Mouse (Mus musculus) telencephalon, adult 2 months (tissue): ENCODE data around the gene Itprip.
"Not testable (repeated sequence)": the region's sequence is repeated elsewhere in the genome, so short reads cannot be mapped to it uniquely, and the experiment has no call there.

Experiments used
- DNase-seq: peaks from one replicate; pipeline ENCODE4 v3.0.0-alpha.2; 2011; ENCODE audit warnings: low read depth, low spot score

Itprip gene

DNA sequence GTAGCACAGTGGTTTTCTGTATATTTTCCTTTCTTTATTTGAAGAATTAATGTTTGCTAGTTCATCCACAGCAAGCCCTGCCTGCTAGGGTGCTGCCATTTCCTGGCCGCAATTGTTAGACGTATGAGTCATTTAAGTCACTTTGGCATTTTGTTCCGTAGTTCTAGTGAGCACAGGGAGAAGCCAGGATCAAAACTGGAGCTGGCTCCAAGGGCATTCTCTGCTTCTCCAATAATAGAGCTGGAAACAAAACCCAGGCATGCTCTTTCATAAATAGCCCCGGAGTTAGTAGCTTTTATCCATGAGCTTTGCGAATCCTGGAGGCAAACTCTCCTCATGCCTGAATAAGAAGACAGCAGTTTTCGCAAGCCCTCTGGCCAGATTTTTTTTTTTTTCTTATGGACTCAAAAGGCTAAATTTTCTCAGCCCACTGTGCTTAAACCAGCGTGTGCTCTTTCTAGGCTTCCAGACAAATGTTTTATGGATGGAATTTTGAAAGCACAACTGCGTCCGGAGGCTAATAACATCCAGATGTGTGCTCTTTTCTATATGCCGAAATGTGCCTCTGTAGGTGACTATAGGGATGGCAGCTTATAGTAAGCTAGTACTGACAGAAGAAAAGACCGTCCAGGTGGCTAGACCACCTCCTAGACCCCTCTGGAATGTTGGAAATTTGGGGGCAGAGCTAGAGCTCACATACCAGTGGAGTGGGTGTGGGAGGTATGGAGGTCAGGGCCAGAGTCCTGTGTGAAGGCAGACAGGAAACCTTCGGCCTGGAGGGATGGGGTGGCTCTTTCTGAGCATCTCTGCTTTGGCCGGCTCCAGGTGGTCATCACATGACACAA is 64.9 kb downstream of the Itprip start:
- DNase-seq, result no peak

DNA sequence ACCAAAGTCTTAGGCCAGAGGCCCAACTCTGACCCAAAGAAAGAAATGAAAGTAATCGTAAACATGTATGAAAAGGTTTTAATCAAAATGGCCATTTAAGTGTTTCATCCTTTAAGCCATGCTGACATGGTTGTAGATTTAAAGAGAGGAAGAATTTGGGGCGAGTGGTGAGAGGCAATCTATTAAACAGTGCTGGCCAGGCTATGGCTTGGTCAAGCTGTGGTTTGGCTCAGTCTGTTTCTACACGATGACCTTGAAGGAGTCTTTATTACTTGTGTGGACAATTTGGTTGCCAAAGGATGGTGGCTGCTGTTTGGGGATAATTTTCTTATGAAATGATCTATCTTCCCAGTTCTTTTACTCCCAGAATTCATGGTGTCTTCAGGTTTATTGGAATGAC is 66.0 kb downstream of the Itprip start:
- no peak for DNase-seq

DNA sequence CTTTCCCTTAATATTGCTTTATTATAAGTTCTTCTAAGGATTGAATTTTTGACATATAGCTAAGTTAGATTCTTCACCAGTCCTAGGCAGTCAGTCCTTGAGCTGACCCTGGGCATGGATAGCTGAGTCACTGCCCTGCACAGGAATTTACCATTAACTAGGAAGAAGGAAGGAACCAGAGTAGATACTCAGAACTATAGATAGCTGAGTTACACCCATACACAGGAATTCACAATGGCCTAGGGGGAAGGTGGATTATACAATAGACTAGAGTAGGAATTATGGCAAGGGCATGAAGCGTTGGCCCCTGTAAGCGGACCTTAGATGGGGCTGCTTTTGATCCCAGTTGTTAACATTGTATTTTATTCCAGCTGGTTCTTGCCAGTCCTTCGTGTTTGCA is 67.0 kb downstream of the Itprip start:
- not testable (repeated sequence) for DNase-seq

GRCm38 (mm10) chr19:47849735-47850134 is 69.4 kb downstream of the Itprip start:
- DNase-seq, result no peak
